Mouse (Mus musculus) B cell, adult 2 months (primary cell): ENCODE measurements around the gene Rad23a.

Experiments used
- DNase-seq, 2 experiments: peaks; one replicate each; pipeline ENCODE4 v3.0.0; 2022

The Rad23a gene

DNA sequence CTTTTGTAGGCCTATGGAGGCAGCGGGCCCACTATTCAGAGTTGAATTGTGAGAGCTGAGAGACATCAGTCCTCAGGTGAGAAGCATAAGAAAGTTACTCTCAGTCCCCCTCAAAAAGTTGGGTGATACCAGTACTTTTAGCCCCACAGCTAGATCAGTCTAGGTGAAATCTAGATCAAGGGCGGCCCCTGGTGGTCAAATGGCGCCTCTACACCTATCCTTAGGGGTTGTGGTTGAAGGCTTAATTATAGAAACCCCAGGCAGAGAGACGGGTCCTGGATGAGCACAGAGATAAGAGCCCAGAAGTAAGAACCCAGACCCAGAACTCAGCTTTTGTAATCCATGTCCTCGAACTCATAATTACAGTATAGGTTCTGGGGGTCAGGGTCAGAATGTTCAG, 27.4 kb downstream of the Rad23a start:
- DNase-seq, result peak; percentile 91 to 93

DNA sequence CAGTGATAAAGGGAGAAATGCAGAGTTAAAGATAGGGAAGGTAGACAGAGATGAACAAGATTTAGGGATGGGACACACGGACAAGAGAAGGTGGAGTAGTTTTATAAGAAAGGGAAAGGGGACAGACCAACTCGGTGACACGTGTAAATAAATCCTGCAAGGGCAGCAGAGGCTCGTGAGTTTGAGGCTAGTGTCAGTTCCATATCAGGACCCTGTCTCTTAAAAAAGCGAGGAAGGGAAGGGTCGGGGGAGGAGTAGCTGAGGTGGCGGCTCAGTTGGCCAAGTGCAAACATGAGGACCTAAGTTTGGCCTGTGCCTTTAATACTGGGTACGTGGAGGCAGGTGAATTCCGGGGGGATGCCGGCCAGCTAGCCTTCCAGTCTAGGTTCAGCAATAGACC, 29.2 kb downstream of the Rad23a start:
- no peak for DNase-seq

DNA sequence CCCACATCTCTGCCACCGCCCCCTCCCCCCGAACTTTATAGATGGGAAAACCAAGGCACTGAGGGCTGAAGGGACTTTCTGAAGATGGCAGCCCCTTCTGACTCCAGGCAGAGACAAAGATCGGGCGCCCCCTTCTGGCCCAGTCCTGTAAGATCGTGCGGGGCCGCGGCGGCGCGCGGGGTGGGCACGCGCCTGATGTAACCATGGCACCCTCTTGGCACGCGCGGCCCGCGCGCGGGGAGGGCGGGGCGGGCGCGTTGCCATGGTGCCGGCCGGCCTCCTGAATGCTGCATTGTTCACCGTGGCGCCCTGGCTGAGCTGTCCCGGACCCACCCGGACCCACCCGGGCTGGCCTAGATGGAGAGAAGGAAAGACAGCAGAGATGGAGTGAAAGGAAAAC, 29.6 kb downstream of the Rad23a start:
- DNase-seq, result peak; percentile 96

DNA sequence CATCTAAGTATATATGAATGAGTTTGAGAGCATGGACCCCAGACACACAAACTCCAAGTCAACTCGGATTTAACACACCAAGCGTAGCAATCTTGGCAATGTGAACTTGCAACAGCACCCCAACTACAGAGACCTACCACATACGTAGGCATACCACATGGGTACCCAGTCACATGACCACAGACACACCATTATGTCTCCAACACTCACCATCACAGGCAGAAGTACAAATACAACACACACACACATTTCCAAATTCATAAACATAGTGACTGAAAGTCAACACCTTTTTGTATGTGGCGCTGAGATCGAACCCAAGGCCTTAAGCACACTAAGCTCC, 30.6 kb downstream of the Rad23a start:
- no peak for DNase-seq

DNA sequence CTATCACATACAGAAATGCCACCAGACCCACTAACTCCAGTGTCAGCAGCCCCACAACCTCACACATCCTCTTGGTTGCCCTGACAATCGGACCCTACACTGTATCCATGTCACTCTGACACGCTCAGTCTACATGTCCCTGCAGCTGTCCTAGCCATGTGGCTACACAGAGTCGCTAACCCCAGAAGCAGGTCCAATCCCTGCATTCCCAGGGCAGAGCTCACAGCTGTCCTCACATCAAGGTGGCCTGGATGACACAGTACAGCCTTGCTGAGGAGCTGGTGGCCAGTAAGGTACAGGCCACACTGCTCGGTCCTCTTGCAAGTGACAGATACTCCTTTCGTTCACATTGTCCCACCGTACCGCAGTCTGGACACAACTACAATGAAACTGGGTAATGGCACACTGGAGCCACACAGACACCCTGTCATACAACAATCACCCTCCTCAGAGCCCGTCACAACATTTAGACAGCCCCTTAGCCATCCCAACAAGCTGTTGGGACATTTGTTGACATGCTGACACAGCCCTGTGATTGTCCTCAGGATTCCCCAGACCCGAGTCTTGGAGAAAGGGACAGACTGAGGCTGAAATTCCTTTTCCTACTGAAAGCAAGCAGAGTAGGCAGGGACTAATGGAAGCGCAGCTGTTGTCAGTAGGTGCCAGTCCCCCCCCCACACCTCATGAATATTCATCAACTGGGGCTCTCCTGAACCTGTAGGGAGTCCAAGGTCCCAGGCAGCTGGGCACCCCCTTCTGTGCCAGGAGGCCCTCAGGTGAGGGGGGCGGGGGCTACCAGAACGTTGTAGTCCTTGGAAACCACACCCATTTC, 31.1 kb downstream of the Rad23a start:
- DNase-seq, result no peak

DNA sequence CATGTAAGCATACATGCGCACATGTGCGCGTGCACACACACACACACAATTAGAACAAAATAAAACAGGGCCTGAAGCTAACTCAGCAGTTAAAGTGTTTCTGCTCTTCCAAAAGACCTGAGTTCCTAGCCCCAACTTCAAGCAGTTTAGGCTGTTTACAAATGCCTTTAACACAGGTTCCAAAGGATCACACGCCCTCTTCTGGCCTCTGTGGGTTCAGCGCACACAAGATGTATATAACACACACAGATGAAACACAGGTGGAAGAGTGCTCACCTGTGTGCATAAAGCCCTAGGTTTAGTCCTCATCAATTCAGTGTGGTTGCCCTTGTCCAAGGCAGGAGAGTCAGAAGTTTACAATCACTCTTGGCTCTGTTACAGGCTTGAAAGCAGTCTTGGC, 34.4 kb downstream of the Rad23a start:
- DNase-seq, result no peak

DNA sequence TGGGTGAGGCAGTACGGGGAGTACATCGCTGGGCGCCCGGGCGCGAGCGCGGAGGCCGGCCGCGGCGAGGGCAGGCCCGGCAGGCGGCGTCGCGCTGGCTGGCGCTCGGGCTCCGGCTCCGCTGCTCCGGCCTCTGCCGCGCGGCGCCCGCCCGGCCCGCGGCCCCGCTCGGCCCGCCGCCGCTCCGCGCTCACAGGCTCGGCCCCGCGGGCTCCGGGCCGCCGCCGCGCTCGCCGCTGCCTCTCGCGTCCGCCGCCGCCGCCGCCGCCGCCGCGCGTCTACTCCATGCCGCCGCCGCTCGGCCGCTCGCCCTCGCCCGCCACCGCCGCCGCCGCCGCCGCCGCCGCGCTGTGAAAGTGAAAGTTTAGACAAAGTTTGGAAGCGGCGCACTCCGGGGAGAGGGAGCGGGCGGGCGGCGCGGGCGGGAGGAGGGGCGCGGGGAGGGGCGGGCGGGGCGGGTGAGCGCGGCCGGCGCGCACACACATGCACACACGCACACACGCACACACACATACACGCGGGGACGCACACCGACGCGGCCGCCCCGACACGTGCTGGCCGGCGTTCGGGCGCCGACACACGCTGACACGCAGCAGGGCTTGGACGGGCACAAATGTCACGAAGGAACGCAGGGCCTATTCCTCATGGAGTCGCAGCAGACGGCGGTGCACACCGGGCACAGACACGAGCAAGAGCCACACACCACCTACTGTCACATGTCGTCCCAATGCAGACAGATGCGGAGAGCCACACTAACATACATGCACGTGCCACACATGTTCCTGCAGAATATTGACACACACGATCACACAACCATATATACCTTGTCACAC, 40.2 kb downstream of the Rad23a start, which contains the start of gene Nfix:
Gene Nfix, minus strand, starts transcription at position 346 of the 833 bp plus-strand sequence.
- DNase-seq, result peak; percentile 52 to 57

DNA sequence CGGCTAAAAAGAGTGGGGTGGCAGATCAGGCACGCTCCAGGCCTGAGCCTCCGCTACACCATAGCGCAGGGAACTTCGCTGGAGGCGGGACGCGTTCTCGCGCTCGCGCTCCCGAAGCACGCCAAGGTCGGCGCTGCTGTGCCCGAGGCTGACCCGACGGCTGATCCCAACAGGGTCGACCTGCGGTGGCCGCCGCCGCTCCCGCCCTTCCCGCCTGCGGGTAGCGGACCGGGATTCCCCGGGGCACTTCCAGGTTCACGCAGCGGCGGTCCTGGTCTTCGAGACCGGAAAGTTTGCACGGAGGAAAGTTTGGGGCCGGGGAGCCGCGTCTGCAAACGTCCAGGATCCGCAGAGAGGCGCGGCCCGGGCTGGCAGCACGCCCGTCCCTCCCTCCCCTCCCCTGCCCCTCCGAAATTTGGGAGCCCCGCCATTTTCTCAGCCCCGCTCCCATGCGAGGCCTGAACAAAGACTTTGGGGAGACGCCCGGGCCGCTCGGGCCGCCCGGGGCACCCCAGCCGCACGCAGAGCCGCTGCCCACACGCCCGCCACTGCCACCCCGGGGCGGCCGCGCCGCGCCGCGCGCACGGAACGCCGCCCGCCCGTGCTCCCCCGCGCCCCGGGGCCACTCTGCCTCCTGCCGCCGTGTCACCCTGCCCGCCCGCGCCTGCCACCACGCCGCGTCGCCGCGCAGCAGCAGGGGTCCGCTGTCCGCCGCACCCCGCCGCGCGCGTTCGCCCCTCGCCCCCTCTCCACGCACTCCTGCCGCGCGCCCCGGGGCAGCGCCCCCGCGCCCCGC, 41.1 kb downstream of the Rad23a start:
- DNase-seq, result peak; percentile 27 to 31

DNA sequence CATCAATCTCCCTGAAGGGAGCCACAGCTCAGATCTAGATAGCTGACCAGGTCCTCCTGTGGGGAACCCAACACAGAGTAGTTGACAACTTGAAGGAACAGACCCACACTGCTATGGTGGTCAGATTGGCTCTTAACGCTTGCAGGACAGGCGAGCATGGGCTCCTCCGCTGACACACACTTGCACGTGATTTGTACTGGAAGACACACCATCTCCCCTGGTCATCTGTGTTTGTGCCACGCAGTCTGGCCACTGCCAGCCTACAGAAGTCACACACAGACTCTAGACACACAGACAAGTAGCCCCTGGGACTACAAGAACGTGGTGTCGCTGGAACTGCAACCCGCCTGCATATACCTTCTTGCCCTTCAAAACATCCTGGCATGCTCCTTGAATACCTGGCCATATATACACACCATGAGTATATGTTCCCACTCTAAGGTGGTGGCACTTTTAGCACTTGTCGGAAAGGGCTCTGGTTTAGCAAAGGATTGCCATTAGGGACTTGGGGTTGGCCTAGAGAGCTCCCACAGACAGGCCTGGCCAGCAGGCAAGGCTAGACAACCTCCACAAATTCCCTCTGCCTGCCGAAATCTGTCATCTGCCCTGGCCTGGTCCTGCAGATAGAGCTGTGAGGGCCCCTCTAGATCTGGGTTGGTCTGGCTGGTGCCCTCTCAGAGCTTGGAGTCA, 41.9 kb downstream of the Rad23a start:
- DNase-seq, result no peak

DNA sequence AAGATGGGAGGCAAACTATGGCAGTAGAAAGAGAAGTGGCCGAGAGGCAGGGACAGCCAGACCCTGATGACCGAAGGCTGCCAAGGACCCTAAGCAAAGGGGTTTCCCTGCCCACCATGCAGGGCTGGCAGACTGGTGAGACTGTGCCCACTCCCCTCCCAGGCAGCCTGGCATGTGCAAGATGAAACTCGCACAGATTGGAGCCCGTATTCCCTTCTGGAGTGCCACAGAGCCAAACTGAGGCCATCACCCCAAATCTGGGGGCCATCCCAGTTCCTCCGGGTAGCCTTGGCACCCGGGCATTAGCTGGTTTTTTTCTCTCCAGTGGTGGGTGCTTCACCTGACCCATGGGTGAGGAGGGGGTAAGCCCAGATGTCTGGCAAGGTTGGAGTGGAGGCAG, 42.5 kb downstream of the Rad23a start:
- DNase-seq, result no peak

DNA sequence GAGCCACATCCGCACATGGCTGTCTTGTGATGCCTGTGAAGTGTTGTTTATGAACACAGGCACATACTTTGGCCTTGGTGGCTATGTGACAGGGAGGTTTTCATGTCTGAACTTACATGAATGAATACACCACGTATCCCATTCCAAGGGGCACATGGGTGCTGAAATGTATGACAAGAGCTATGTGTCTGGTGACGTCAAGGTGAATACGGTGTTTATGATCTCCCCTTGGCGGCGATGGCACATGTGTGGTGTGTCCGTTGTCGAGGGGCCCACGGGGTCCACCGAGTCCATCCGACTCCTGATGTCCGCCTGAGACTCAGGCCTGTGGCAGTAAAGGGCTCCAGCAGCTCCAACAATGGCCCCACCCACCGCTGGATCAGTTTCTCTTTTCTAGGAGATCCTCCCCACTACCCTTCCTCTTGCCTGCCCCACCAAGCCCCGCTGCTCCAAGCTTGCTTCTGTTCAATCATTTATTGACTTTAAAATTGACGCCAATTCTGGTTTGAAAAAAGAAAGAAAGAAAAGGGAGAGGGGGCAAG, 43.1 kb downstream of the Rad23a start:
- DNase-seq, result no peak

DNA sequence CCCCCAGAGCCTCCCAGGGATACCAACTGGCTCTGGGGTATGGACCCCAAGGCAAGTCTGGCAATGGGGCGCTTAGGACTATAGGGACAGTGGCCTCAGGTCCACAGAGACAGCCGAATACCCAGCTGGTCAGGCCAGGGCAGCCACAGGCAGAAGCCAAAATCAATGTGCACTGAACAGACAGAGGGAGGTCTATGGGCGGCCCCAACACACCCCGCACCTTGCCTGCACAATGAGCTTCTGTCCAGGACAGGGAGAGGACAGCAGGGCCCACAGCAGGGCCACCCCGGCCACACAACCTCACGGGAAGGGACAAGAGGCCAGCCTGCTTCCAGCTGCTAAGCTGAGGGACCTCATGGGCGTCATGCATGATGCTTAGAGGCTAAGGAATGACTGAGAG, 46.0 kb downstream of the Rad23a start:
- DNase-seq, result no peak

DNA sequence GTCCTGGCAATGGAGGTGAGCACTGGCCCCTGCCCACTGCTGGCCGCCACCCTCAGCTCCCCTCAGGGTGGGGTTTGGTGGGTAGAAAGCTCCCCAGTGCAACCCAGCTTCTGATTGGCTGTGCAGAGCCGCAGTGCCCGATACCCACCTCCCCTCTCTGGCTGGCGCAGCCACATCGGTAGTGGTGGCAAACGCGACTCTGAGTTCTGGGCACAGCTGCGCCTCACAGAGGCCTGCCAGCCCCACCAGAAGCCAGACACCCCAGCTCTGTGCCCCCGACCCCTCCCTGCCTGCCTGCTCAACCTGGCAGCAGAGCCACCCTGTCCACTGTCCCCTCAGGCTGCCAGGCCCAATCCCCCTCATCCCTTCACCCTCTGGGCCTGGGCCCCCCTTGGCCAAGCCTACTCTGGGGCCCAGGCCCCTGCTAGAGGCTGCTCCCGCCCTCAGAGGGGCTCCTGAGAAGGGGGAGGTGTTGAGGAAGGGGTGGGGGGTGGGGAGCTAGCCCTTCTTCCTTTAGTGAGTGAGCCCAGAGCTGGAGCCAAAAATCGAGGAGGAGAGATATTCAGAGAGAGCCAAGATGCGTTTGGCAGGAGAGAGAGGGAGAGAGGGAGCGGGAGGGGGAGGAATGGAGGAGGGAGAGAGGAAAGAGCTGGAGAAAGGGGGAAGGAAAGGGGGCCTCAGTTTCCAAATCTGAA, 46.5 kb downstream of the Rad23a start:
- no peak for DNase-seq

DNA sequence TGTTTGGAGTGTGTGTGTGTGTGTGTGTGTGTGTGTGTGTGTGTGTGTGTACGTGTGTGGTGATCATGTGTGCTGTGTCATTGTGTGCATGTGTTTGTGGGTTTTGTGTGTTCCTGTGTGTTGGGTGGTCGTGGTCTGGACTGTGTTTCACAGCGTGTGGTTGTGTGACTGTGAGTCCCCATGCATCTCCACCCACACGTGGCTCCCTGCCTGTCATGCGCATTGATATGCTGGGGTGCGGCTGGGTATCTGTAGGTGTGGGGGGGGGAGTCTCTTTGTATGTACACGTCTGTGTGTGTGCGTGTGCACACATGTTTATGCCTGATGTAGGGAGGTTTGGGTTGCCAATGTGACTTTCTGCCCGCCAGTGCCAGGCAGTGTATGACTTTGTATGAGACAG, 47.3 kb downstream of the Rad23a start:
- no peak for DNase-seq

DNA sequence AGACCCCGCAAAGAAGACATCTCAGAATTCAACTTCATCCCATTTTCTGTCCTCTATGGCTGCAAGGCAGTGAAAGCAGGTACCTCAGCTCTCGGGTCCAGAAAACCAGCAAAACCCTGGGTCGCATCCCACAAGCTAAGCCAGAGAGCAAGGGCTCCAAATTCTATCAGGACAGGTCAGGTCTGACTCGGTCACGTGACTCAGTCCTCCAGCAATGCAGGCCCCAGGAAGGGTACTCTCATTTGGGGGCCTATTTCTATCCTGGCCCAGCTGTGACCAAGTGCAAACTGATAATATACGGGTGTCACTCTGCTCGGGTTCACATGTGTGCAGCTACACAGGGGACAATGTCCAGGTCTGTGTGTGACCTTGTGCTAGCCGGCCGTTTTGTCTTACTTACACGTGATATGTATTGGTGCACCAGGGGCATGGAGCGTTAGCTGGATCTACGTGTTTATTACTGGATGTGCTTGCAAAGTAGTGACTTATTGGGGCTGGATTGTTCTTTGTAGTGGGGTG, 48.0 kb downstream of the Rad23a start:
- no peak for DNase-seq

DNA sequence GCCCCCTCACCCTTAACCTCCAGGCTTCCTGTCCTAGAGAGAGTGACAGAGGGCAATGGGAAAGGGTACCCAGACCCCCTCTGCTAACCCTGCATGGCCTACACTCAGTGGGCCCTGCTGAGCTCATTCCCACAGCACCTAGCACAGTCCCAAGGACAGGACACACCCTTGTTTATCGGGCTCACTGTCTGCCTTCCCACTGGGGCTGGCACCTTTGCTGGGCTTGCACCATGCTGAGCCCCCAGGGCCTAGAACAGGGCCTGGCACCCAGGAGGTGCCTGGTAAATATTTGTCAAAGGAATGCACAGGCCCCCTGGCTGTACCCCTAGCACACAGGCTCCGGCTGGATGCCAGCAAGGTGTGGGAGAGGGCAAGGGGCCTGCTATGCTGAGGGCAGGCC, 49.9 kb downstream of the Rad23a start:
- DNase-seq, result no peak

DNA sequence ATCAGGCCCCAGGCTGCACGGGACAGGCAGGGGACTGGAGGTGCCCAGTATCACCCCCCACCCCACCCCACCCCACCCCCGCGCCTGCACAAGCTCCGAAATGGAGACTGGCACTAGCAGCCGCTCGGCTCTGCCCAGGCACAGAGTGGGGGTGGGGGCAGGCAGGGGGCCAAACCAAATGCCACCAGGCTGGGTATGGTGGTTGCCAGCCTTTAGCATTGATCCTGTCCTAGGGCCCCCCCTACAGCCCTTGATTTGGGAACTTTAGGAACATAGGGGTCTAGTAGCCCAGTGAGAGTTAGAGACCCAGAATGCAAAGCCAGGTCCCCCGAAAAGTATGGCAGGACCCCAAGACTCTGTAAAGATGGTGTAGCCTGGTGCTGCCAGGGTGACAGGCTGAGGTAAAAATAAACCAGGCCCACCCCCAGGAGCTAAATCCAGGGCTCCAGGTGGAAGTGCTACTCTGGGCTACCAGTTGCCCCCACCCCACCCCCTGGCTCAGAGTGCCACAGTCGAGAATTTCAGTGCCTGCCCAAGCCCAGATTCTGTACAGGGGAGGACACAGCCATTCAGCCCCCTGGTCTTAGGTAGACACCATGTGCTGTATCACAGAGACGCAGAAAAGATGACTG, 50.5 kb downstream of the Rad23a start:
- DNase-seq, result no peak

DNA sequence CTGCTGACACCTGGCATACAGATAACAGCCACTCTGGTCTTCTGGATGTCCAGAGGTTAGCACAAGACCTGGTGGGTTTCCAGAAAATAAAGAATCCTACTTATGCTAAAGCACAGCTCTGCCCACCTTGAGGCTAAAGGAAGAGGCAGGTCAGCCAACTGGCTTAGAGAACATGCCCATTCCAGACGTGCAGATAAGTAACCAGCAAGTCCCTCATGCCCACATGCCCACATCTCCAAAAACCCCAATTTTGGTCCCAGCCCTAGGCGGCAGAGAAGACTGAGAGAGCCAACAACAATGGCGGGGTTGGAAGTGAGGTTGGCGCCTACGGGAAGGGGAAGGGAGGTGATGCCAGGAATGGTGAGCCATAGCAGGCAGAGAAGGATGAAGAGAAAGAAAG, 51.1 kb downstream of the Rad23a start:
- no peak for DNase-seq

DNA sequence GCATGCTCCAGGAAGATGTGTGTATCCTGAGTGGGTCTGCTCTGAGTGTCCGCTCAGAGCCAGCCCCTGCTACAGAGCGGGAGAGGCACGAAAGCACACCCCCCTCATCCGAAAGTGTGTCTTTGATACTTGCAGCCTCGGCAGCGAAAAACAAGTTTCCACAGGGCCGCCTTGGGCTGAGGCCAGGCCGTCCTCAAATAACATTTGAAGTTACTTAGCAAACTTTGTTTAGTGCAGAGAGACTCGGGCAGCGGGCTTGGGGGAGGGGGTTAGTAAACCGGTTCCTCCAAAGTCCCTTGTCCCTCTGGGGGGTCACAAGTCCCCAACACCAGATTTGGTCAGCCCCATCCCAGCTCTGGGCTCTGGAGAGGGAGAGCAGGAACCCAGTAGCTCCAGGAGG, 51.6 kb downstream of the Rad23a start:
- DNase-seq, result no peak

DNA sequence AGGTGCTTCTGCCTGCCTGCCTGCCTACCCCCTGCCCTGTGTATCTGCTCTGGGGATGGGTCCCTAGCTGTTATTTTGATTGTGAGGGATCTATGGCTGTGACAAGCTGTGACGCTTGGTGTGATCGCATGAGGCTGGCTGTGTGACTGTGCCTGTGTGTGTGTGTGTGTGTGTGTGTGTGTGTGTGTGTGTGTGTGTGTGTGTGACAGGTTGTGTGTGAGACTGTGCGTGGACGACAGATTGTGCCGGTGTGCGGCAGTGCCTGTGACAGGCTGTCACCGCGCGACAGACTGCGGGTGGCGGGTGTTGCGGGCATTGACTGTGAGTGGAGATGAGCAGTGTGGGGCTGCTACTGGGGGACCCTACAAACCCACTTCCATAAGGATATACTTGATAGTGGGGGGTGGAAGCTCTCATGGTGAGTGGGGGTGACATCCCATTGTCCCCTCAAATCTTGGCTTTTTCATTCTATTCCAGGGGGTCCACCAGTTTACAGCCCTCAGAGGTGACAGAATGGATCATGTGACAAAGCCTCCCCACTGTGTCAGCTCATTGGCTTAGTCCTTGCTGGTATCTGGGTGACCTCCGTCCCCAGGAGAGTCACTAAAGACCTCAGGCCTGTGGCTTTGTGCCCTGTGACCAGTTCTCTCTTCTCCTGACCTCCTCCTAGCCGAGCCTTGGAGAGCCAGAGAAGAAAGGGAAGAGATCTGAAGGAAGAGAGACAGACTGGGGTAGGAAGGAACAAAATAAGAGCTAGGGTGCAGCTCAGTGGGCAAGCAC, 52.8 kb downstream of the Rad23a start:
- no peak for DNase-seq
